Mouse (Mus musculus): ENCODE data around the gene Gm28961.
"Not testable (repeated sequence)": the region's sequence is repeated elsewhere in the genome, so short reads cannot be mapped to it uniquely, and the experiment has no call there.

The Gm28961 gene

DNA sequence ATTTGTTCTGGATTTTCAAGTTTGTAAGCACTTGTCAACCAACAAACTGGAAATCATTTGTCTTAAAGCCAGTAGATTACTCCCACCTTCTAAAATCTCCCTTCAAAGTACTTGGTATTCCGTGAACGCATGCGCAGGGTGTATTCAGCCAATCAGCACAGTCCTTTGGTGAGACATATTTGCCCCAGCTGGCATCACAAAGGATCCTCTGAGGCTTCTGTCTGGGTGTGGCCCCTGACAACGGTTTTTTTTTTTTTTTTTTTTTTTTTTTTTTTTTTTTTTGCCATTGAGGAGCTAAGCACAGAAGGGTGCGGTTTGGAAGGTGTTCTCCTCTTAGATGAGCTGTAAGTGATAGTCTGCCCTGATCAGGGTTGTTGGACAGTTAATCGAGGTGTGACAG is at the start of gene Gm28961:
Gene Gm28961 (plus strand): TSS at position 301 of the 400 bp plus-strand sequence.
- DNase-seq (ENCODE audit: low spot score) = not testable (repeated sequence)

Measured in lung, postnatal 25 days (tissue).